Mouse (Mus musculus): ENCODE data around the gene Gm17535.
A peak's percentile ranks its signal among the peaks of the same experiment; 100 is the strongest.
"Not testable (repeated sequence)": the region's sequence is repeated elsewhere in the genome, so short reads cannot be mapped to it uniquely, and the experiment has no call there.

Gene Gm17535

DNA sequence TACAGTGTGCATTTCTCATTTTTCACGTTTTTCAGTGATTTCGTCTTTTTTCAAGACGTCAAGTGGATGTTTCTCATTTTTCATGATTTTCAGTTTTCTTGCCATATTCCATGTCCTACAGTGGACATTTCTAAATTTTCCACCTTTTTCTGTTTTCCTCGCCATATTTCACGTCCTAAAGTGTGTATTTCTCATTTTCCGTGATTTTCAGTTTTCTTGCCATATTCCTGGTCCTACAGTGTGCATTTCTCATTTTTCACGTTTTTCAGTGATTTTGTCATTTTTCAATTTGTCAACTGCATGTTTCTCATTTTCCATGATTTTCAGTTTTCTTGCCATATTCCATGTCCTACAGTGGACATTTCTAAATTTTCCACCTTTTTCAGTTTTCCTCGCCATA is at the start of gene Gm17535:
Gene Gm17535, plus strand, starts transcription at position 301 of the 400 bp plus-strand sequence.
- not testable (repeated sequence) for DNase-seq (ENCODE audit: low spot score in 2 of 2)

DNA sequence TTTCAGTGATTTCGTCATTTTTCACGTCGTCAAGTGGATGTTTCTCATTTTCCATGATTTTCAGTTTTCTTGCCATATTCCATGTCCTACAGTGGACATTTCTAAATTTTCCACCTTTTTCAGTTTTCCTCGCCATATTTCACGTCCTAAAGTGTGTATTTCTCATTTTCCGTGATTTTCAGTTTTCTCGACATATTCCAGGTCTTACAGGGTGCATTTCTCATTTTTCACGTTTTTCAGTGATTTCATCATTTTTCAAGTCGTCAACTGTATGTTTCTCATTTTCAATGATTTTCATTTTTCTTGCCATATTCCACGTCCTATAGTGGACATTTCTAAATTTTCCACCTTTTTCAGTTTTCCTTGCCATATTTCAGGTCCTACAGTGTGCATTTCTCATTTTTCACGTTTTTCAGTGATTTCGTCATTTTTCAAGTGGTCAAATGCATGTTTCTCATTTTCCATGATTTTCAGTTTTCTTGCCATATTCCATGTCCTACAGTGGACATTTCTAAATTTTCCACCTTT is 33.9 kb upstream of the Gm17535 start, which contains the start of gene Gm10722:
Gene Gm10722, plus strand, starts transcription at position 478 of the 528 bp plus-strand sequence.
- peak; percentile 19 to 20 for DNase-seq (ENCODE audit: low spot score in 2 of 2)

DNA sequence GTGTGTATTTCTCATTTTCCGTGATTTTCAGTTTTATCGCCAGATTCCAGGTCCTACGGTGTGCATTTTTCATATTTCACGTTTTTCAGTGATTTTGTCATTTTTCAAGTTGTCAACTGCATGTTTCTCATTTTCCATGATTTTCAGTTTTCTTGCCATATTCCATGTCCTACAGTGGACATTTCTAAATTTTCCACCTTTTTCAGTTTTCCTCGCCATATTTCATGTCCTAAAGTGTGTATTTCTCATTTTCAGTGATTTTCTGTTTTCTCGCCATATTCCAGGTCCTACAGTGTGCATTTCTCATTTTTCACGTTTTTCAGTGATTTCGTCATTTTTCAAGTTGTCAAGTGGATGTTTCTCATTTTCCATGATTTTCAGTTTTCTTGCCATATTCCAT is 33.4 kb upstream of the Gm17535 start:
- peak in 1 of 2 experiments; percentile 15 for DNase-seq (ENCODE audit: low spot score in 2 of 2)

DNA sequence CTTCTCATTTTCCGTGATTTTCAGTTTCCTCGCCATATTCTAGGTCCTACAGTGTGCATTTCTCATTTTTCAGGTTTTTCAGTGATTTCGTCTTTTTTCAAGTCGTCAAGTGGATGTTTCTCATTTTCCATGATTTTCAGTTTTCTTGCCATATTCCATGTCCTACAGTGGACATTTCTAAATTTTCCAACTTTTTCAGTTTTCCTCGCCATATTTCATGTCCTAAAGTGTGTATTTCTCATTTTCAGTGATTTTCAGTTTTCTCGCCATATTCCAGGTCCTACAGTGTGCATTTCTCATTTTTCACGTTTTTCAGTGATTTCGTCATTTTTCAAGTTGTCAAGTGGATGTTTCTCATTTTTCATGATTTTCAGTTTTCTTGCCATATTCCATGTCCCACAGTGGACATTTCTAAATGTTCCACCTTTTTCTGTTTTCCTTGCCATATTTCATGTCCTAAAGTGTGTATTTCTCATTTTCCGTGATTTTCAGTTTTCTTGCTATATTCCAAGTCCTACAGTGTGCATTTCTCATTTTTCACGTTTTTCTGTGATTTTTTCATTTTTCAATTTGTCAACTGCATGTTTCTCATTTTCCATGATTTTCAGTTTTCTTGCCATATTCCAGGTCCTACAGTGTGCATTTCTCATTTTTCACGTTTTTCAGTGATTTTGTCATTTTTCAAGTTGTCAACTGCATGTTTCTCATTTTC is 32.3 kb upstream of the Gm17535 start:
- DNase-seq (ENCODE audit: low spot score in 2 of 2) = peak; percentile 100

DNA sequence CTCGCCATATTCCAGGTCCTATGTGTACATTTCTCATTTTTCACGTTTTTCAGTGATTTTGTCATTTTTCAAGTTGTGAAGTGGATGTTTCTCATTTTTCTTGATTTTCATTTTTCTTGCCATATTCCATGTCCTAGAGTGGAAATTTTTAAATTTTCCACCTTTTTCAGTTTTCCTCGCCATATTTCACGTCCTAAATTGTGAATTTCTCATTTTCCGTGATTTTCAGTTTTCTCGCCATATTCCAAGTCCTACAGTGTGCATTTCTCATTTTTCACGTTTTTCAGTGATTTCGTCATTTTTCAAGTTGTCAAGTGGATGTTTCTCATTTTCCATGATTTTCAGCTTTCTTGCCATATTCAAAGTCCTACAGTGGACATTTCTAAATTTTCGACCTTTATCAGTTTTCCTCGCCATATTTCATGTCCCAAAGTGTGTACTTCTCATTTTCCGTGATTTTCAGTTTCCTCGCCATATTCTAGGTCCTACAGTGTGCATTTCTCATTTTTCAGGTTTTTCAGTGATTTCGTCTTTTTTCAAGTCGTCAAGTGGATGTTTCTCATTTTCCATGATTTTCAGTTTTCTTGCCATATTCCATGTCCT is 31.5 kb upstream of the Gm17535 start, which contains the start of gene Gm11168:
Gene Gm11168, plus strand, starts transcription at position 553 of the 603 bp plus-strand sequence.
- DNase-seq (ENCODE audit: low spot score in 2 of 2) = peak; percentile 46 to 56

DNA sequence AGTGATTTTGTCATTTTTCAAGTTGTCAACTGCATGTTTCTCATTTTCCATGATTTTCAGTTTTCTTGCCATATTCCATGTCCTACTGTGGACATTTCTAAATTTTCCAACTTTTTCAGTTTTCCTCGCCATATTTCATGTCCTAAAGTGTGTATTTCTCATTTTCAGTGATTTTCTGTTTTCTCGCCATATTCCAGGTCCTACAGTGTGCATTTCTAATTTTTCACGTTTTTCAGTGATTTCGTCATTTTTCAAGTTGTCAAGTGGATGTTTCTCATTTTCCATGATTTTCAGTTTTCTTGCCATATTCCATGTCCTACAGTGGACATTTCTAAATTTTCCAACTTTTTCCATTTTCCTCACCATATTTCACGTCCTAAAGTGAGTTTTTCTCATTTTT is 28.2 kb upstream of the Gm17535 start:
- not testable (repeated sequence) for DNase-seq (ENCODE audit: low spot score in 2 of 2)

DNA sequence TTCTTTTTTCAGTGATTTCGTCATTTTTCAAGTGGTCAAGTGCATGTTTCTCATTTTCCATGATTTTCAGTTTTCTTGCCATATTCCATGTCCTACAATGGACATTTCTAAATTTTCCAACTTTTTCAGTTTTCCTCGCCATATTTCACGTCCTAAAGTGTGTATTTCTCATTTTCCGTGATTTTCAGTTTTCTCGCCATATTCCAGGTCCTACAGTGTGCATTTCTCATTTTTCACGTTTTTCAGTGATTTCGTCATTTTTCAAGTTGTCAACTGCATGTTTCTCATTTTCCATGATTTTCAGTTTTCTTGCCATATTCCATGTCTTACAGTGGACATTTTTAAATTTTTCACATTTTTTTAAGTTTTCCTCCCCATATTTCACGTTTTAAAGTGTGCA is 27.8 kb upstream of the Gm17535 start:
- DNase-seq (ENCODE audit: low spot score in 2 of 2) = not testable (repeated sequence)

DNA sequence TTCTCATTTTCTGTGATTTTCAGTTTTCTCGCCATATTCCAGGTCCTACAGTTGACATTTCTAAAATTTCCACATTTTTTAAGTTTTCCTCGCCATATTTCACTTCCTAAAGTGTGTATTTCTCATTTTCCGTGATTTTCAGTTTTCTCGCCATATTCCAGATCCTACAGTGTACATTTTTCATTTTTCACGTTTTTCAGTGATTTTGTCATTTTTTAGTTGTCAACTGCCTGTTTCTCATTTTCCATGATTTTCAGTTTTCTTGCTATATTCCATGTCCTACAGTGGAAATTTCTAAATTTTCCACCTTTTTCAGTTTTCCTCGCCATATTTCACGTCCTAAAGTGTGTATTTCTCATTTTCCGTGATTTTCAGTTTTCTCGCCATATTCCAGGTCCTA is 27.1 kb upstream of the Gm17535 start:
- not testable (repeated sequence) for DNase-seq (ENCODE audit: low spot score in 2 of 2)

DNA sequence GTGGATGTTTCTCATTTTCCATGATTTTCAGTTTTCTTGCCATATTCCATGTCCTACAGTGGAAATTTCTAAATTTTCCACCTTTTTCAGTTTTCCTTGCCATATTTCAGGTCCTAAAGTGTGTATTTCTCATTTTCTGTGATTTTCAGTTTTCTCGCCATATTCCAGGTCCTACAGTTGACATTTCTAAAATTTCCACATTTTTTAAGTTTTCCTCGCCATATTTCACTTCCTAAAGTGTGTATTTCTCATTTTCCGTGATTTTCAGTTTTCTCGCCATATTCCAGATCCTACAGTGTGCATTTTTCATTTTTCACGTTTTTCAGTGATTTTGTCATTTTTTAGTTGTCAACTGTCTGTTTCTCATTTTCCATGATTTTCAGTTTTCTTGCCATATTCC is 25.1 kb upstream of the Gm17535 start:
- DNase-seq (ENCODE audit: low spot score in 2 of 2) = not testable (repeated sequence)

DNA sequence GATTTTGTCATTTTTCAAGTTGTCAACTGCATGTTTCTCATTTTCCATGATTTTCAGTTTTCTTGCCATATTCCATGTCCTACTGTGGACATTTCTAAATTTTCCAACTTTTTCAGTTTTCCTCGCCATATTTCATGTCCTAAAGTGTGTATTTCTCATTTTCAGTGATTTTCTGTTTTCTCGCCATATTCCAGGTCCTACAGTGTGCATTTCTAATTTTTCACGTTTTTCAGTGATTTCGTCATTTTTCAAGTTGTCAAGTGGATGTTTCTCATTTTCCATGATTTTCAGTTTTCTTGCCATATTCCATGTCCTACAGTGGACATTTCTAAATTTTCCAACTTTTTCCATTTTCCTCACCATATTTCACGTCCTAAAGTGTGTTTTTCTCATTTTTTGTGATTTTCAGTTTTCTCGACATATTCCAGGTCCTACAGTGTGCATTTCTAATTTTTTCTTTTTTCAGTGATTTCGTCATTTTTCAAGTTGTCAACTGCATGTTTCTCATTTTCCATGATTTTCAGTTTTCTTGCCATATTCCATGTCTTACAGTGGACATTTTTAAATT is 22.3 kb upstream of the Gm17535 start:
- DNase-seq (ENCODE audit: low spot score in 2 of 2) = not testable (repeated sequence)

DNA sequence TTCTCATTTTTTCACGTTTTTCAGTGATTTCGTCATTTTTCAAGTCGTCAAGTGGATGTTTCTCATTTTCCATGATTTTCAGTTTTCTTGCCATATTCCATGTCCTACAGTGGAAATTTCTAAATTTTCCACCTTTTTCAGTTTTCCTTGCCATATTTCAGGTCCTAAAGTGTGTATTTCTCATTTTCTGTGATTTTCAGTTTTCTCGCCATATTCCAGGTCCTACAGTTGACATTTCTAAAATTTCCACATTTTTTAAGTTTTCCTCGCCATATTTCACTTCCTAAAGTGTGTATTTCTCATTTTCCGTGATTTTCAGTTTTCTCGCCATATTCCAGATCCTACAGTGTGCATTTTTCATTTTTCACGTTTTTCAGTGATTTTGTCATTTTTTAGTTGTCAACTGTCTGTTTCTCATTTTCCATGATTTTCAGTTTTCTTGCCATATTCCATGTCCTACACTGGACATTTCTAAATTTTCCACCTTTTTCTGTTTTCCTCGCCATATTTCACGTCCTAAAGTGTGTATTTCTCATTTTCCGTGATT is 21.6 kb upstream of the Gm17535 start, which contains the start of gene Gm10721:
Gene Gm10721, plus strand, starts transcription at position 408 of the 547 bp plus-strand sequence.
- DNase-seq (ENCODE audit: low spot score in 2 of 2) = not testable (repeated sequence)

DNA sequence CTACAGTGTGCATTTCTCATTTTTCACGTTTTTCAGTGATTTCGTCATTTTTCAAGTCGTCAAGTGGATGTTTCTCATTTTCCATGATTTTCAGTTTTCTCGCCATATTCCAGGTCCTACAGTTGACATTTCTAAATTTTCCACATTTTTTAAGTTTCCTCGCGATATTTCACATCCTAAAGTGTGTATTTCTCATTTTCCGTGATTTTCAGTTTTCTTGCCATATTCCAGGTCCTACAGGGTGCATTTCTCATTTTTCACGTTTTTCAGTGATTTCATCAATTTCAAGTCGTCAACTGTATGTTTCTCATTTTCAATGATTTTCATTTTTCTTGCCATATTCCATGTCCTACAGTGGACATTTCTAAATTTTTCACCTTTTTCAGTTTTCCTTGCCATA is 19.0 kb upstream of the Gm17535 start, which contains the start of gene Gm10720:
Gene Gm10720, plus strand, starts transcription at position 301 of the 400 bp plus-strand sequence.
- not testable (repeated sequence) for DNase-seq (ENCODE audit: low spot score in 2 of 2)

DNA sequence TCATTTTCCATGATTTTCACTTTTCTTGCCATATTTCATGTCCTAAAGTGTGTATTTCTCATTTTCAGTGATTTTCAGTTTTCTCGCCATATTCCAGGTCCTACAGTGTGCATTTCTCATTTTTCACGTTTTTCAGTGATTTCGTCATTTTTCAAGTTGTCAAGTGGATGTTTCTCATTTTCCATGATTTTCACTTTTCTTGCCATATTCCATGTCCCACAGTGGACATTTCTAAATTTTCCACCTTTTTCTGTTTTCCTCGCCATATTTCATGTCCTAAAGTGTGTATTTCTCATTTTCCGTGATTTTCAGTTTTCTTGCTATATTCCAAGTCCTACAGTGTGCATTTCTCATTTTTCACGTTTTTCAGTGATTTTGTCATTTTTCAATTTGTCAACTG is 18.5 kb upstream of the Gm17535 start:
- peak; percentile 37 to 39 for DNase-seq (ENCODE audit: low spot score in 2 of 2)

DNA sequence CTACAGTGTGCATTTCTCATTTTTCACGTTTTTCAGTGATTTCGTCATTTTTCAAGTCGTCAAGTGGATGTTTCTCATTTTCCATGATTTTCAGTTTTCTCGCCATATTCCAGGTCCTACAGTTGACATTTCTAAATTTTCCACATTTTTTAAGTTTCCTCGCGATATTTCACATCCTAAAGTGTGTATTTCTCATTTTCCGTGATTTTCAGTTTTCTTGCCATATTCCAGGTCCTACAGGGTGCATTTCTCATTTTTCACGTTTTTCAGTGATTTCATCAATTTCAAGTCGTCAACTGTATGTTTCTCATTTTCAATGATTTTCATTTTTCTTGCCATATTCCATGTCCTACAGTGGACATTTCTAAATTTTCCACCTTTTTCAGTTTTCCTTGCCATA is 17.3 kb upstream of the Gm17535 start, which contains the start of gene Gm10719:
Gene Gm10719, plus strand, starts transcription at position 301 of the 400 bp plus-strand sequence.
- not testable (repeated sequence) for DNase-seq (ENCODE audit: low spot score in 2 of 2)

DNA sequence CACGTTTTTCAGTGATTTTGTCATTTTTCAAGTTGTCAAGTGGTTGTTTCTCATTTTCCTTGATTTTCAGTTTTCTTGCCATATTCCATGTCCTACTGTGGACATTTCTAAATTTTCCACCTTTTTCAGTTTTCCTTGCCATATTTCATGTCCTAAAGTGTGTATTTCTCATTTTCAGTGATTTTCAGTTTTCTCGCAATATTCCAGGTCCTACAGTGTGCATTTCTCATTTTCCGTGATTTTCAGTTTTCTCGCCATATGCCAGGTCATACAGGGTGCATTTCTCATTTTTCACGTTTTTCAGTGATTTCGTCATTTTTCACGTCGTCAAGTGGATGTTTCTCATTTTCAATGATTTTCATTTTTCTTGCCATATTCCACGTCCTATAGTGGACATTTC is 15.5 kb upstream of the Gm17535 start:
- DNase-seq (ENCODE audit: low spot score in 2 of 2) = peak; percentile 100

DNA sequence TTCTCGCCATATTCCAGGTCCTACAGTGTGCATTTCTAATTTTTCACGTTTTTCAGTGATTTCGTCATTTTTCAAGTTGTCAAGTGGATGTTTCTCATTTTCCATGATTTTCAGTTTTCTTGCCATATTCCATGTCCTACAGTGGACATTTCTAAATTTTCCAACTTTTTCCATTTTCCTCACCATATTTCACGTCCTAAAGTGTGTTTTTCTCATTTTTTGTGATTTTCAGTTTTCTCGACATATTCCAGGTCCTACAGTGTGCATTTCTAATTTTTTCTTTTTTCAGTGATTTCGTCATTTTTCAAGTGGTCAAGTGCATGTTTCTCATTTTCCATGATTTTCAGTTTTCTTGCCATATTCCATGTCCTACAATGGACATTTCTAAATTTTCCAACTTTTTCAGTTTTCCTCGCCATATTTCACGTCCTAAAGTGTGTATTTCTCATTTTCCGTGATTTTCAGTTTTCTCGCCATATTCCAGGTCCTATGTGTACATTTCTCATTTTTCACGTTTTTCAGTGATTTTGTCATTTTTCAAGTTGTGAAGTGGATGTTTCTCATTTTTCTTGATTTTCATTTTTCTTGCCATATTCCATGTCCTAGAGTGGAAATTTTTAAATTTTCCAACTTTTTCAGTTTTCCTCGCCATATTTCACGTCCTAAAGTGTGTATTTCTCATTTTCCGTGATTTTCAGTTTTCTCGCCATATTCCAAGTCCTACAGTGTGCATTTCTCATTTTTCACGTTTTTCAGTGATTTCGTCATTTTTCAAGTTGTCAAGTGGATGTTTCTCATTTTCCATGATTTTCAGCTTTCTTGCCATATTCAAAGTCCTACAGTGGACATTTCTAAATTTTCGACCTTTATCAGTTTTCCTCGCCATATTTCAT is 14.3 kb upstream of the Gm17535 start:
- peak; percentile 96 to 100 for DNase-seq (ENCODE audit: low spot score in 2 of 2)

DNA sequence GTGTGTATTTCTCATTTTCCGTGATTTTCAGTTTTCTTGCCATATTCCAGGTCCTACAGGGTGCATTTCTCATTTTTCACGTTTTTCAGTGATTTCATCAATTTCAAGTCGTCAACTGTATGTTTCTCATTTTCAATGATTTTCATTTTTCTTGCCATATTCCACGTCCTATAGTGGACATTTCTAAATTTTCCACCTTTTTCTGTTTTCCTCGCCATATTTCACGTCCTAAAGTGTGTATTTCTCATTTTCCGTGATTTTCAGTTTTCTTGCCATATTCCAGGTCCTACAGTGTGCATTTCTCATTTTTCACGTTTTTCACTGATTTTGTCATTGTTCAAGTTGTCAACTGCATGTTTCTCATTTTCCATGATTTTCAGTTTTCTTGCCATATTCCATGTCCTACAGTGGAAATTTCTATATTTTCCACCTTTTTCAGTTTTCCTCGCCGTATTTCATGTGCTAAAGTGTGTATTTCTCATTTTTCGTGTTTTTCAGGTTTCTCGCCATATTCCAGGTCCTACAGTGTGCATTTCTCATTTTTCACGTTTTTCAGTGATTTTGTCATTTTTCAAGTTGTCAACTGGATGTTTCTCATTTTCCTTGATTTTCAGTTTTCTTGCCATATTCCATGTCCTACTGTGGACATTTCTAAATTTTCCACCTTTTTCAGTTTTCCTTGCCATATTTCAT is 11.9 kb upstream of the Gm17535 start:
- DNase-seq (ENCODE audit: low spot score in 2 of 2) = not testable (repeated sequence)

DNA sequence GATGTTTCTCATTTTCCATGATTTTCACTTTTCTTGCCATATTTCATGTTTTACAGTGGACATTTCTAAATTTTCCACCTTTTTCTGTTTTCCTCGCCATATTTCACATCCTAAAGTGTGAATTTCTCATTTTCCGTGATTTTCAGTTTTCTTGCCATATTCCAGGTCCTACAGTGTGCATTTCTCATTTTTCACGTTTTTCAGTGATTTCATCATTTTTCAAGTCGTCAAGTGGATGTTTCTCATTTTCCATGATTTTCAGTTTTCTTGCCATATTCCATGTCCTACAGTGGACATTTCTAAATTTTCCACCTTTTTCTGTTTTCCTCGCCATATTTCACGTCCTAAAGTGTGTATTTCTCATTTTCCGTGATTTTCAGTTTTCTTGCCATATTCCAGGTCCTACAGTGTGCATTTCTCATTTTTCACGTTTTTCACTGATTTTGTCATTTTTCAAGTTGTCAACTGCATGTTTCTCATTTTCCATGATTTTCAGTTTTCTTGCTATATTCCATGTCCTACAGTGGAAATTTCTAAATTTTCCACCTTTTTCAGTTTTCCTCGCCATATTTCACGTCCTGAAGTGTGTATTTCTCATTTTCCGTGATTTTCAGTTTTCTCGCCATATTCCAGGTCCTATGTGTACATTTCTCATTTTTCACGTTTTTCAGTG is 11.0 kb upstream of the Gm17535 start, which contains the start of gene Gm10718:
Gene Gm10718, plus strand, starts transcription at position 236 of the 673 bp plus-strand sequence.
- DNase-seq (ENCODE audit: low spot score in 2 of 2) = peak; percentile 41 to 57

DNA sequence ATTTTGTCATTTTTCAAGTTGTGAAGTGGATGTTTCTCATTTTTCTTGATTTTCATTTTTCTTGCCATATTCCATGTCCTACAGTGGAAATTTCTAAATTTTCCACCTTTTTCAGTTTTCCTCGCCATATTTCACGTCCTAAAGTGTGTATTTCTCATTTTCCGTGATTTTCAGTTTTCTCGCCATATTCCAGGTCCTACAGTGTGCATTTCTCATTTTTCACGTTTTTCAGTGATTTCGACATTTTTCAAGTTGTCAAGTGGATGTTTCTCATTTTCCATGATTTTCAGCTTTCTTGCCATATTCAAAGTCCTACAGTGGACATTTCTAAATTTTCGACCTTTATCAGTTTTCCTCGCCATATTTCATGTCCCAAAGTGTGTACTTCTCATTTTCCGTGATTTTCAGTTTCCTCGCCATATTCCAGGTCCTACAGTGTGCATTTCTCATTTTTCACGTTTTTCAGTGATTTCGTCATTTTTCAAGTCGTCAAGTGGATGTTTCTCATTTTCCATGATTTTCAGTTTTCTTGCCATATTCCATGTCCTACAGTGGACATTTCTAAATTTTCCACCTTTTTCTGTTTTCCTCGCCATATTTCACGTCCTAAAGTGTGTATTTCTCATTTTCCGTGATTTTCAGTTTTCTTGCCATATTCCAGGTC is 10.3 kb upstream of the Gm17535 start:
- not testable (repeated sequence) for DNase-seq (ENCODE audit: low spot score in 2 of 2)

Data from cerebellum, postnatal 4 days (tissue).